Mouse (Mus musculus): ENCODE data around the gene Rab22a. TPM values are rescaled to one million over a fixed set of nuclear protein-coding genes. Genes with fewer than 3 reads are reported as not detected.

Gene Rab22a
- polyA plus RNA-seq, 2 experiments: 3.7 to 13.2 TPM

- no peak overlapping the region for H3K4me3 ChIP-seq (ENCODE audit: insufficient read depth in 1 of 2, low read depth in 2 of 2, low read length in 2 of 2)
- no peak overlapping the region for H3K27ac ChIP-seq
- H3K9me3 ChIP-seq (ENCODE audit: control insufficient read depth, low read length): no peaks in the 10 kb centered on the region
- peaks cover 14% of the 10 kb centered on the region for H3K36me3 ChIP-seq (replicated peaks; ENCODE audit: control insufficient read depth, insufficient read depth, low read depth)
- ATAC-seq (ENCODE audit: insufficient read depth): no peak
- H3K9ac ChIP-seq (replicated peaks): no peak overlapping the region
- H3K27me3 ChIP-seq (ENCODE audit: control insufficient read depth, insufficient read depth, low read length): no peaks in the 10 kb centered on the region
- WGBS (ENCODE audit: insufficient replicate concordance): 77% methylated on average over 6 of the region's 6 CpGs
- no peak overlapping the region for H3K4me2 ChIP-seq (ENCODE audit: low read depth)
- DNase-seq (ENCODE audit: low read depth in 3 of 3, low spot score in 3 of 3): no peak
- TF ChIP-seq CTCF (IDR thresholded peaks at IDR 0.05; ENCODE audit: low read depth) (no peak), EP300 (IDR thresholded peaks at IDR 0.05; ENCODE audit: low read depth) (no peak)
- no peaks in the 10 kb centered on the region for H3K4me1 ChIP-seq (replicated peaks; ENCODE audit: control insufficient read depth in 2 of 2, insufficient read depth in 2 of 2, low read length in 1 of 2)
These were observed 32.2 kb downstream of the Rab22a start for GRCm38 (mm10) chr2:173691748-173692147.

DNA sequence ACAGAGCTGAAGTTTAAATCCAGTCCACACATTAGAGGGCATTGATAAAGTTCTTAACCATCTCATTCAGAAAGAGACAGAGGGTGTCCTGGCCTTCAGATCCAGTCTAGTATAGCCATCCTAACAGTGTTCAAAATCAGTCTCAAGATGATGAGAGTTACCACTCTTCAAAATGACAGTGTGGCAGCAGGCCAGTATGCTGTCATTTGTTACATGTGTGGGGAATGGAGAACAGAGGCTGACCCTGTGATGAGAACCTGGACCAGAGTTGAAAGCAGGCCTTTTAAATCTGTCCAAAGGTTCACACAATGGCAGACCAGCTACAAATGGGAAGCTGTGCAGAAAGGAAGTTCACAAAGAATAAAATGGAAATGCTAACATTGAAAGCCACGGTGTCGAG lies 33.1 kb downstream of the Rab22a start:
- no peak overlapping the region for H3K4me2 ChIP-seq (ENCODE audit: low read depth)
- peaks cover 14% of the 10 kb centered on the region for H3K36me3 ChIP-seq (replicated peaks; ENCODE audit: control insufficient read depth, insufficient read depth, low read depth)
- TF ChIP-seq EP300 (IDR thresholded peaks at IDR 0.05; ENCODE audit: low read depth) (no peak), CTCF (IDR thresholded peaks at IDR 0.05; ENCODE audit: low read depth) (no peak)
- no peak for DNase-seq (ENCODE audit: low read depth in 3 of 3, low spot score in 3 of 3)
- H3K9ac ChIP-seq (replicated peaks): no peak overlapping the region
- H3K27me3 ChIP-seq (ENCODE audit: control insufficient read depth, insufficient read depth, low read length): no peaks in the 10 kb centered on the region
- ATAC-seq (ENCODE audit: insufficient read depth): no peak
- no peaks in the 10 kb centered on the region for H3K4me1 ChIP-seq (replicated peaks; ENCODE audit: control insufficient read depth in 2 of 2, insufficient read depth in 2 of 2, low read length in 1 of 2)
- H3K4me3 ChIP-seq (ENCODE audit: insufficient read depth in 1 of 2, low read depth in 2 of 2, low read length in 2 of 2): no peak overlapping the region
- H3K27ac ChIP-seq: no peak overlapping the region
- WGBS (ENCODE audit: insufficient replicate concordance): 75% methylated on average over 2 of the region's 2 CpGs
- H3K9me3 ChIP-seq (ENCODE audit: control insufficient read depth, low read length): no peaks in the 10 kb centered on the region

GRCm38 (mm10) chr2:173698850-173699249 lies 39.3 kb downstream of the Rab22a start:
- Histone ChIP-seq H3K27me3 (ENCODE audit: control insufficient read depth, insufficient read depth, low read length) (no peaks in the 10 kb centered on the region), H3K4me1 (replicated peaks; ENCODE audit: control insufficient read depth in 2 of 2, insufficient read depth in 2 of 2, low read length in 1 of 2) (no peaks in the 10 kb centered on the region), H3K9me3 (ENCODE audit: control insufficient read depth, low read length) (no peaks in the 10 kb centered on the region), H3K4me3 (ENCODE audit: insufficient read depth in 1 of 2, low read depth in 2 of 2, low read length in 2 of 2) (no peak overlapping the region), H3K4me2 (ENCODE audit: low read depth) (no peak overlapping the region), H3K9ac (replicated peaks) (no peak overlapping the region), H3K27ac (no peak overlapping the region), H3K36me3 (replicated peaks; ENCODE audit: control insufficient read depth, insufficient read depth, low read depth) (peaks cover 26% of the 10 kb centered on the region)
- no peak for TF ChIP-seq EP300 (IDR thresholded peaks at IDR 0.05; ENCODE audit: low read depth)
- TF ChIP-seq CTCF (IDR thresholded peaks at IDR 0.05; ENCODE audit: low read depth): no peak
- no peak for DNase-seq (ENCODE audit: low read depth in 3 of 3, low spot score in 3 of 3)
- WGBS (ENCODE audit: insufficient replicate concordance): 81% methylated on average over 3 of the region's 3 CpGs
- ATAC-seq (ENCODE audit: insufficient read depth): no peak

GRCm38 (mm10) chr2:173702096-173702866 lies 42.7 kb downstream of the Rab22a start:
- H3K9me3 ChIP-seq (ENCODE audit: control insufficient read depth, low read length): no peaks in the 10 kb centered on the region
- no peak overlapping the region for H3K9ac ChIP-seq (replicated peaks)
- 75% methylated on average over 16 of the region's 16 CpGs for WGBS (ENCODE audit: insufficient replicate concordance)
- no peak for DNase-seq (ENCODE audit: low read depth in 3 of 3, low spot score in 3 of 3)
- no peak overlapping the region for H3K27ac ChIP-seq
- no peak for ATAC-seq (ENCODE audit: insufficient read depth)
- peaks cover 12% of the 10 kb centered on the region for H3K36me3 ChIP-seq (replicated peaks; ENCODE audit: control insufficient read depth, insufficient read depth, low read depth)
- H3K27me3 ChIP-seq (ENCODE audit: control insufficient read depth, insufficient read depth, low read length): no peaks in the 10 kb centered on the region
- H3K4me1 ChIP-seq (replicated peaks; ENCODE audit: control insufficient read depth in 2 of 2, insufficient read depth in 2 of 2, low read length in 1 of 2): no peaks in the 10 kb centered on the region
- H3K4me3 ChIP-seq (ENCODE audit: insufficient read depth in 1 of 2, low read depth in 2 of 2, low read length in 2 of 2): no peak overlapping the region
- H3K4me2 ChIP-seq (ENCODE audit: low read depth): no peak overlapping the region
- TF ChIP-seq EP300 (IDR thresholded peaks at IDR 0.05; ENCODE audit: low read depth) (no peak), CTCF (IDR thresholded peaks at IDR 0.05; ENCODE audit: low read depth) (no peak)

- Histone ChIP-seq H3K4me3 (ENCODE audit: insufficient read depth in 1 of 2, low read depth in 2 of 2, low read length in 2 of 2) (no peak overlapping the region), H3K27me3 (ENCODE audit: control insufficient read depth, insufficient read depth, low read length) (no peaks in the 10 kb centered on the region), H3K36me3 (replicated peaks; ENCODE audit: control insufficient read depth, insufficient read depth, low read depth) (peaks cover 12% of the 10 kb centered on the region), H3K9me3 (ENCODE audit: control insufficient read depth, low read length) (no peaks in the 10 kb centered on the region), H3K4me2 (ENCODE audit: low read depth) (no peak overlapping the region), H3K9ac (replicated peaks) (no peak overlapping the region), H3K27ac (no peak overlapping the region), H3K4me1 (replicated peaks; ENCODE audit: control insufficient read depth in 2 of 2, insufficient read depth in 2 of 2, low read length in 1 of 2) (no peaks in the 10 kb centered on the region)
- TF ChIP-seq CTCF (IDR thresholded peaks at IDR 0.05; ENCODE audit: low read depth): no peak
- no peak for TF ChIP-seq EP300 (IDR thresholded peaks at IDR 0.05; ENCODE audit: low read depth)
- no peak for DNase-seq (ENCODE audit: low read depth in 3 of 3, low spot score in 3 of 3)
- ATAC-seq (ENCODE audit: insufficient read depth): no peak
- WGBS (ENCODE audit: insufficient replicate concordance): 82% methylated on average over 12 of the region's 12 CpGs
These were observed 43.3 kb downstream of the Rab22a start for GRCm38 (mm10) chr2:173702867-173703237.
